In genomic region chr11:51644217-51644616, GRCm38 (mm10) we compare ENCODE assay signal across 8 mouse cellular contexts. TPM values are rescaled to one million over a fixed set of nuclear protein-coding genes. Genes with fewer than 3 reads are reported as not detected.
DNase-seq lines count a peak whose midpoint lies in the region; ATAC-seq and TF ChIP-seq lines count a peak whose summit lies in the region.

No protein-coding gene starts in this region.

- H3K27ac ChIP-seq in hindbrain, embryonic 13.5 days: 0 out of 2 replicates have a peak overlapping the region, but pooled peaks have one; percentile 48
- no peak overlapping the region for H3K27ac ChIP-seq in hindbrain, embryonic 10.5 days
- H3K27ac ChIP-seq in ES-Bruce4 (ENCODE audit: insufficient read depth, low read length): peak overlapping the region; percentile 14

- H3K36me3 ChIP-seq in hindbrain, embryonic 13.5 days: peaks cover 9% of the 10 kb centered on the region
- peaks cover 39% of the 10 kb centered on the region for H3K36me3 ChIP-seq in hindbrain, embryonic 10.5 days
- H3K36me3 ChIP-seq in ES-Bruce4 (ENCODE audit: control insufficient read depth, insufficient read depth, low read length, poor library complexity, severe bottlenecking): peaks cover 25% of the 10 kb centered on the region

- no peaks in the 10 kb centered on the region for H3K9me3 ChIP-seq in hindbrain, embryonic 13.5 days
- H3K9me3 ChIP-seq in hindbrain, embryonic 10.5 days: no peaks in the 10 kb centered on the region
- H3K9me3 ChIP-seq in ES-Bruce4 (replicated peaks; ENCODE audit: control insufficient read depth, insufficient read depth, low read length, poor library complexity, severe bottlenecking): no peaks in the 10 kb centered on the region

- H3K27me3 ChIP-seq in hindbrain, embryonic 13.5 days: peaks cover 5% of the 10 kb centered on the region
- H3K27me3 ChIP-seq in hindbrain, embryonic 10.5 days (ENCODE audit: insufficient read depth, poor library complexity, severe bottlenecking): peaks cover 10% of the 10 kb centered on the region
- no peaks in the 10 kb centered on the region for H3K27me3 ChIP-seq in ES-Bruce4 (ENCODE audit: control insufficient read depth, insufficient read depth, low read length, poor library complexity, severe bottlenecking)

- no peak for TF ChIP-seq POLR2A in ES-Bruce4 (IDR thresholded peaks at IDR 0.05; ENCODE audit: insufficient read depth, low read length)

- no peak for TF ChIP-seq CTCF in ES-Bruce4 (IDR thresholded peaks at IDR 0.05; ENCODE audit: low read depth, low read length)

- no peak for ATAC-seq in hindbrain, embryonic 13.5 days (ENCODE audit: low FRiP score)
- peak; percentile 88 to 90 for ATAC-seq in hematopoietic stem cell, adult 5-6 weeks (replicated peaks in 1 of 2; ENCODE audit: insufficient read depth in 1 of 2, low FRiP score in 2 of 2, low TSS enrichment in 1 of 2, low read depth in 1 of 2, poor library complexity in 2 of 2, severe bottlenecking in 2 of 2)

- no peak overlapping the region for H3K4me3 ChIP-seq in hindbrain, embryonic 13.5 days
- no peak overlapping the region for H3K4me3 ChIP-seq in hindbrain, embryonic 10.5 days
- H3K4me3 ChIP-seq in ES-Bruce4 (ENCODE audit: low read depth, low read length): peak overlapping the region; percentile 36

- H3K4me2 ChIP-seq in hindbrain, embryonic 13.5 days: no peak overlapping the region

- no peak for DNase-seq in hindbrain, embryonic 10.5 days (ENCODE audit: low spot score)
- peak; percentile 87 for DNase-seq in spleen, postnatal 36 days (ENCODE audit: low spot score in 2 of 2)
- DNase-seq in testis, postnatal 10 days (ENCODE audit: low spot score): no peak
- DNase-seq in right cerebral cortex, postnatal 14 days: no peak
- DNase-seq in frontal cortex, adult 2 months (ENCODE audit: extremely low spot score in 1 of 2, low spot score in 1 of 2): no peak

- H3K9ac ChIP-seq in hindbrain, embryonic 13.5 days: 0 out of 2 replicates have a peak overlapping the region, but pooled peaks have one; percentile 8
- H3K9ac ChIP-seq in ES-Bruce4 (ENCODE audit: low read depth, poor library complexity, severe bottlenecking): peak overlapping the region; percentile 48

- TF ChIP-seq EP300 in ES-Bruce4 (IDR thresholded peaks at IDR 0.05; ENCODE audit: insufficient read depth, low read depth, low read length): no peak

- H3K4me1 ChIP-seq in hindbrain, embryonic 13.5 days (replicated peaks): peaks cover 36% of the 10 kb centered on the region
- H3K4me1 ChIP-seq in hindbrain, embryonic 10.5 days (replicated peaks): peaks cover 49% of the 10 kb centered on the region
- H3K4me1 ChIP-seq in ES-Bruce4 (ENCODE audit: control insufficient read depth, insufficient read depth, low read length): peaks cover 11% of the 10 kb centered on the region

- 79% methylated on average over 16 of the region's 16 CpGs for WGBS in hindbrain, embryonic 13.5 days
- 65% methylated on average over 16 of the region's 16 CpGs for WGBS in hindbrain, embryonic 10.5 days

RNA-seq across cellular contexts. Expression of gene N4bp3, which starts 6.4 kb away (rescaled TPM):
- polyA plus RNA-seq in hindbrain, embryonic 13.5 days (2015; fragmentation: Nextera tagmentation; extraction: Ambion mirVana): 12.9 and 14.1 TPM in 2 replicates
- 18.3 and 19.5 TPM in 2 replicates for polyA plus RNA-seq in hindbrain, embryonic 10.5 days (2016; fragmentation: Nextera tagmentation; extraction: Ambion mirVana)
- polyA plus RNA-seq in ES-Bruce4 (2011; ENCODE audit: insufficient read depth, insufficient read length, low read depth, missing spikeins): 18.5 and 19.9 TPM in 2 replicates
- total RNA-seq in hematopoietic stem cell, adult 5-6 weeks (2017): 5.7 and 8.4 TPM in 2 replicates
- polyA plus RNA-seq in frontal cortex, adult 2 months (2012; rRNA removed): 6.9 and 9.8 TPM in 2 replicates

RNA-seq across cellular contexts. Expression of gene D930048N14Rik, which starts 6.5 kb away (rescaled TPM):
- polyA plus RNA-seq in hindbrain, embryonic 13.5 days (2015; fragmentation: Nextera tagmentation; extraction: Ambion mirVana): 0.63 and 0.83 TPM in 2 replicates
- 0.82 and 1.3 TPM in 2 replicates for polyA plus RNA-seq in hindbrain, embryonic 10.5 days (2016; fragmentation: Nextera tagmentation; extraction: Ambion mirVana)
- polyA plus RNA-seq in ES-Bruce4 (2011; ENCODE audit: insufficient read depth, insufficient read length, low read depth, missing spikeins): 10.1 and 10.6 TPM in 2 replicates
- 0.25 TPM in 1 of 2 replicates, not detected in the other for total RNA-seq in hematopoietic stem cell, adult 5-6 weeks (2017)
- polyA plus RNA-seq in frontal cortex, adult 2 months (2012; rRNA removed): 4.8 and 5.7 TPM in 2 replicates

RNA-seq across cellular contexts. Expression of gene Rmnd5b, which starts 8.5 kb away (rescaled TPM):
- 74.8 and 77.7 TPM in 2 replicates for polyA plus RNA-seq in hindbrain, embryonic 13.5 days (2015; fragmentation: Nextera tagmentation; extraction: Ambion mirVana)
- 38.9 and 45.6 TPM in 2 replicates for polyA plus RNA-seq in hindbrain, embryonic 10.5 days (2016; fragmentation: Nextera tagmentation; extraction: Ambion mirVana)
- 17.9 and 20.2 TPM in 2 replicates for polyA plus RNA-seq in ES-Bruce4 (2011; ENCODE audit: insufficient read depth, insufficient read length, low read depth, missing spikeins)
- 15.6 and 27.8 TPM in 2 replicates for total RNA-seq in hematopoietic stem cell, adult 5-6 weeks (2017)
- 60.9 and 67.2 TPM in 2 replicates for polyA plus RNA-seq in frontal cortex, adult 2 months (2012; rRNA removed)

RNA-seq across cellular contexts. Expression of gene Nhp2, which starts 24.7 kb away (rescaled TPM):
- polyA plus RNA-seq in hindbrain, embryonic 13.5 days (2015; fragmentation: Nextera tagmentation; extraction: Ambion mirVana): 99.6 and 108 TPM in 2 replicates
- polyA plus RNA-seq in hindbrain, embryonic 10.5 days (2016; fragmentation: Nextera tagmentation; extraction: Ambion mirVana): 209 and 250 TPM in 2 replicates
- polyA plus RNA-seq in ES-Bruce4 (2011; ENCODE audit: insufficient read depth, insufficient read length, low read depth, missing spikeins): 202 and 205 TPM in 2 replicates
- 64.8 and 83.2 TPM in 2 replicates for total RNA-seq in hematopoietic stem cell, adult 5-6 weeks (2017)
- polyA plus RNA-seq in frontal cortex, adult 2 months (2012; rRNA removed): 64.6 and 68.5 TPM in 2 replicates

RNA-seq across cellular contexts. Expression of gene Hnrnpab, which starts 37.6 kb away (rescaled TPM):
- 400 and 427 TPM in 2 replicates for polyA plus RNA-seq in hindbrain, embryonic 13.5 days (2015; fragmentation: Nextera tagmentation; extraction: Ambion mirVana)
- 607 and 630 TPM in 2 replicates for polyA plus RNA-seq in hindbrain, embryonic 10.5 days (2016; fragmentation: Nextera tagmentation; extraction: Ambion mirVana)
- polyA plus RNA-seq in ES-Bruce4 (2011; ENCODE audit: insufficient read depth, insufficient read length, low read depth, missing spikeins): 609 and 639 TPM in 2 replicates
- total RNA-seq in hematopoietic stem cell, adult 5-6 weeks (2017): 761 and 1,232 TPM in 2 replicates
- polyA plus RNA-seq in frontal cortex, adult 2 months (2012; rRNA removed): 127 and 135 TPM in 2 replicates

Comparison
In these comparisons a context has a peak if more than half of its experiments do, and no peak if none do; other contexts are left out.
1. DNase-seq: peak in spleen, postnatal 36 days (2 of 2); none in hindbrain, embryonic 10.5 days (single experiment), testis, postnatal 10 days (single experiment), right cerebral cortex, postnatal 14 days (single experiment) and frontal cortex, adult 2 months (0 of 2).